Mouse (Mus musculus) stomach, embryonic 16.5 days (tissue): ENCODE data around the gene Praf2. TPM values are rescaled to one million over a fixed set of nuclear protein-coding genes. Genes with fewer than 3 reads are reported as not detected.

Source experiments
- ATAC-seq: fragments of 200-750 bp; cut with Nextera tagmentation; 2 replicates; pipeline ENCODE4 v1.8.0; 2017; ENCODE audit warnings: moderate number of reproducible peaks, moderate TSS enrichment; ENCODE audit not compliant: insufficient read depth, low FRiP score
- H3K27ac ChIP-seq: fragments of 300-500 bp; sonication (generic); 2 replicates; pipeline ENCODE4 v1.5.1; 2014; ENCODE audit warnings: low read length
- H3K27me3 ChIP-seq: fragments of 300-500 bp; sonication (generic); 2 replicates; pipeline ENCODE4 v1.6.1; 2014; ENCODE audit warnings: low read length, control low read depth, mixed read lengths; ENCODE audit not compliant: control insufficient read depth, insufficient read depth
- H3K36me3 ChIP-seq: fragments of 300-500 bp; sonication (generic); 2 replicates; pipeline ENCODE4 v1.6.1; 2014; ENCODE audit warnings: low read length; ENCODE audit not compliant: control insufficient read depth, insufficient read depth
- H3K4me1 ChIP-seq: fragments of 300-500 bp; sonication (generic); 2 replicates; pipeline ENCODE4 v1.6.1; 2014; ENCODE audit warnings: low read length, control low read depth, mixed read lengths; ENCODE audit not compliant: control insufficient read depth, insufficient read depth
- H3K4me2 ChIP-seq: fragments of 300-500 bp; sonication (generic); 2 replicates; pipeline ENCODE4 v1.6.1; 2014; ENCODE audit warnings: low read depth, low read length, mixed read lengths
- H3K4me3 ChIP-seq: fragments of 300-500 bp; sonication (generic); replicated peaks from 2 replicates; pipeline ENCODE4 v1.5.1; 2014; ENCODE audit warnings: mild to moderate bottlenecking, low read length
- H3K9ac ChIP-seq: fragments of 300-500 bp; sonication (generic); 2 replicates; pipeline ENCODE4 v1.6.1; 2014; ENCODE audit warnings: low read length
- H3K9me3 ChIP-seq: fragments of 300-500 bp; sonication (generic); replicated peaks from 2 replicates; pipeline ENCODE4 v1.6.1; 2016; ENCODE audit warnings: low read length, control low read depth; ENCODE audit not compliant: control insufficient read depth
- WGBS: fragments of 180-500 bp; shearing (Covaris S2); extraction: QIAGEN DNeasy Blood & Tissue Kit; methylation state at CpG from one replicate; pipeline ENCODE4 v1.1.7; 2014; 5-methylcytosine and 5-hydroxymethylcytosine counted together
- polyA plus RNA-seq: library from polyadenylated mRNA; unstranded; fragments of >200 nt; fragmentation: Nextera tagmentation; extraction: Ambion mirVana; gene quantifications from 2 replicates; pipeline ENCODE4 v1.2.1, GENCODE M21; 2015

Praf2 gene
- polyA plus RNA-seq, 1 experiment from 2014 or later = 59.4 TPM

DNA sequence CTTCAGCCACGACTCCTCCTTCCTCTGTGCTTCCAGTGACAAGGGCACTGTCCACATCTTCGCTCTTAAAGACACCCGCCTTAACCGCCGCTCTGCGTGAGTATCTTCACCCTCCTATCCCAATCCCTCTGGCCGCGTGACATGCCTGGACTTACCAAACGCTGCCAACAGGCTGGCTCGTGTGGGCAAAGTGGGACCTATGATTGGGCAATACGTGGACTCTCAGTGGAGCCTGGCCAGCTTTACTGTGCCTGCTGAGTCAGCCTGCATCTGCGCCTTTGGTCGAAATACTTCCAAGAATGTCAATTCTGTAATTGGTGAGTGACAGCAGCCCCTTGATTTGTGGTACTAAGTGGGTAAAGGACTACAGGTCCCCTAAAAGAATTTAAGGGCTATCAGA lies 1.1 kb upstream of the Praf2 start:
- no peaks in the 10 kb centered on the region; the same call in none of the 2 replicates for H3K36me3 ChIP-seq
- no peak overlapping the region for H3K27ac ChIP-seq
- H3K4me1 ChIP-seq = peaks cover 4% of the 10 kb centered on the region; the same call in 1 of the 2 replicates
- H3K27me3 ChIP-seq = no peaks in the 10 kb centered on the region
- ATAC-seq = no peak
- H3K9ac ChIP-seq = no peak overlapping the region
- no peak overlapping the region for H3K4me3 ChIP-seq
- 89% methylated on average over 13 of the region's 13 CpGs for WGBS
- H3K9me3 ChIP-seq = no peaks in the 10 kb centered on the region
- no peak overlapping the region for H3K4me2 ChIP-seq

DNA sequence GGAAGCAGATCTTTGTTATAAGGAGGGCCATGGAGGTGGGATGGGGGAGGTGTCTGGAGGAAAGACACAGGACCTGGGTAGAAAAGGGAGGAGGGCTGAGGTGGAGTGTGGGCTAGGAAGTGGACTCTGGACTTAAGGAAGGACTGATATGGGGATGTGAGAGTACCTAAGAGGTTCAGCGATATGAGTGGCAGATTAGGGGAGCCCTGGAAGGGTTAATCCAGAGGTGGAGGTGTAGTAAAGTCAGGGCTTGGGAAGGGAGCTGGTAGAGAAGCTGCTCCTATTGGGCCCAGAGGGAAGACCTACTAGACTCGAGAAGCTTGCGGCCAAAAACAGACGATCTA lies 655 bp downstream of the Praf2 start:
- peak; percentile 7; the same call in 1 of the 2 replicates for ATAC-seq
- Histone ChIP-seq H3K4me2 (peak overlapping the region; percentile 53), H3K27me3 (no peaks in the 10 kb centered on the region), H3K9ac (peak overlapping the region; percentile 69), H3K9me3 (no peaks in the 10 kb centered on the region), H3K4me3 (peak overlapping the region; percentile 56), H3K36me3 (no peaks in the 10 kb centered on the region; the same call in none of the 2 replicates), H3K4me1 (no peaks in the 10 kb centered on the region), H3K27ac (no peak overlapping the region)
- WGBS = 30% methylated on average over 4 of the region's 4 CpGs

DNA sequence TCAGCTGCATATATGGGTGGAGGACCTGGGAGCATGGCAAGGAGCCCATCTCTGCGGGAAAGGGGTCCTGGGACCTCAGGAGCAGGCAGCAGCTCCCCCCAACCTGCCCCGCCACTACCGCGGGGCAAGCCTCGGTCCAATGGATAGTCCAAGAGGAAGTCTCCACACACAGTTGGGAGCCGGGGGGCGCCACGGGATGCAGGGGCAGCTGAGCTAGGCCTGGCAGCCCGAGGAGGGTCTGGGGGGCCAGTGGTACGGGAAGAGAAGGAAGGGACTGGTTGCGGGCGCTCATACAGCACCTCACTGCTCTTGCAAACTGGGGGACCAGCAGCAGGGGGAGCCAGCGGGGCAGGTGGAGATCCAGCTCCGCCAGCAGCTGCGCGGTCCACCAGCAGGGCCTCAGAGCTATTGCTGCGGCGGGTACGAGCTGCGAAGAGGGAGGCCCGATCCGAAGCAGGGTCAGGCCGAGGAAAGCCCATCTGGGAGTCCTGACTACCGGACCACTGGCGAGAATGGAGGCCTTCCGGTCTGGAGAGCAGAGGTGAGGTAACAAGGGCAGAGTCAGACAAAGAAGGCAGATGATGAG lies 5.4 kb downstream of the Praf2 start:
- no peaks in the 10 kb centered on the region; the same call in 1 of the 2 replicates for H3K36me3 ChIP-seq
- no peak overlapping the region for H3K4me3 ChIP-seq
- H3K4me1 ChIP-seq = no peaks in the 10 kb centered on the region
- no peak overlapping the region for H3K9ac ChIP-seq
- H3K4me2 ChIP-seq = no peak overlapping the region
- no peak for ATAC-seq
- no peaks in the 10 kb centered on the region for H3K27me3 ChIP-seq
- no peak overlapping the region for H3K27ac ChIP-seq
- WGBS = 39% methylated on average over 24 of the region's 26 CpGs
- no peaks in the 10 kb centered on the region for H3K9me3 ChIP-seq

DNA sequence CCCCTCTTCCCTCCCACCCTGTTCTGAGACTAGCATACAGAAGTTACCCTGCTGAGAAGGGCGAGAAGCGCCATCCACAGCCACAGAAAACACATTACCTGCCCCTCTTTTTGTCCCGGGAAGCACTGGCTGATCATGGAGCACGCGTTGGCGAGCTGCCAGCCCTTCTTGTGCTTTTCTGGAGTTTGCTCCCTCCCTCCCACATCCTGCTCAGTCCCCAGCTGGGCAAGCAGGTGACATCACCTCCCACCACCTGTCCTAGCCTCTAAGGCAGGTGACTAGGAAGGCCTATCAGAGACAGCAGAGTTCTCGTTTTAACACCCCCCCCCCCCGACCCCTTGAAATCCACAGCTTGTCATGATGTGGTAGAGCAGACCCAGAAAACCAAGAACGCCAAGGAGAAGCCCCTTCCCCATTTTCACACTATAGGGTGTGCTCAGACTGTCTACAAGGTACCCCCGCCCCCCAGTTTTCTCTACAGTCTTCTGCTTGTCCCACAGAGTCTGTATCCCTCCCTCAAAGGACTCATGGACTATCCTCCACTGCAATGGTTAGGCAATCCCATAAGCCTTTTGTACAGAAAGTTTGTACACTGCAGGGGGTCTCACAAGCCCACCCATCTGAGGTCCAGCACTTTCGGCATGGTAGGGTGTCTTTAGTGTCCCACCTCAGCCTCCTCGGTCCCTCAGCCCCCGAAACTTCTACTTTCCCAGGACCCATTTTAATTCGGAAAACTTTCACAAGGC lies 11.3 kb downstream of the Praf2 start:
- 51% methylated on average over 14 of the region's 14 CpGs for WGBS
- peak overlapping the region; percentile 29 for H3K4me2 ChIP-seq
- peak overlapping the region; percentile 14; the same call in 1 of the 2 replicates for H3K9ac ChIP-seq
- no peaks in the 10 kb centered on the region for H3K27me3 ChIP-seq
- H3K36me3 ChIP-seq = no peaks in the 10 kb centered on the region; the same call in 1 of the 2 replicates
- no peaks in the 10 kb centered on the region for H3K9me3 ChIP-seq
- H3K27ac ChIP-seq = peak overlapping the region; percentile 87
- peak overlapping the region; percentile 28 for H3K4me3 ChIP-seq
- peak; percentile 80 for ATAC-seq
- H3K4me1 ChIP-seq = no peaks in the 10 kb centered on the region

DNA sequence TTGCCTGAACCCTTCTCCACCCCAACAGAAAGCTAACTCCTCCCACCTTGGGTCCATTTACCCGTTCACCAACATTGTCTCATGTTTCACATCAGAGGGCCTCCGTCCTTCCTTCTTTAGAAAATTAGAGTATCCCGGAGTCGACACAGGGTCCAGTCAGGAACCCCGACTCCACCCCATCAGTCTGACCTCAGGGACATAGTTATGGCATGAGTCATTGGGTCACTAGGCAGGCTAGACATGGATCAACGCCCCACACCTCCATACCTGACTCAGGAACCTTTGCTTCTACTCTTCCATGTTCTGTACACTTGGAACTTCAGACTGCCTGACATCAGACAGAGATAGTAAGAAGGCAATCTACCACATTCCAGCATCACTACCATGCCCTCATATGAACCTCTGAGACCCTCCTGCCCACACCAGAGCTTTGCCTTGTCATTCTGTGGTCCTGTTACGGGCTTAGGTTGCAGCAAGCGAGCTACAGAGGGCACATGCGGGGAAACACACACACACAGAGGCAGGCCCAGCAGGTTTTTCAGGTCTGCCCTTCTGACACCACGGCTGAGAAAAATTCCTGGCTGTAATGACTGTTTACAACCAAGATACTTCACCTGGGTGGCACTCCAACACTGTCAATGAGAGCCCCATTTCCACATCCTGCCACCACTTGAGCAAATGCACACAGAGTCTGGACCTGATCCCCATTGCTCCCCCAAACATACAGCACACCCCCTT lies 12.0 kb downstream of the Praf2 start:
- H3K4me3 ChIP-seq = peak overlapping the region; percentile 33
- H3K9ac ChIP-seq = peak overlapping the region; percentile 7; the same call in 1 of the 2 replicates
- peak overlapping the region; percentile 29 for H3K4me2 ChIP-seq
- H3K27me3 ChIP-seq = no peaks in the 10 kb centered on the region
- no peaks in the 10 kb centered on the region for H3K9me3 ChIP-seq
- peak; percentile 78 for ATAC-seq
- 43% methylated on average over 10 of the region's 10 CpGs for WGBS
- H3K27ac ChIP-seq = peak overlapping the region; percentile 87
- no peaks in the 10 kb centered on the region for H3K4me1 ChIP-seq
- no peaks in the 10 kb centered on the region; the same call in 1 of the 2 replicates for H3K36me3 ChIP-seq

DNA sequence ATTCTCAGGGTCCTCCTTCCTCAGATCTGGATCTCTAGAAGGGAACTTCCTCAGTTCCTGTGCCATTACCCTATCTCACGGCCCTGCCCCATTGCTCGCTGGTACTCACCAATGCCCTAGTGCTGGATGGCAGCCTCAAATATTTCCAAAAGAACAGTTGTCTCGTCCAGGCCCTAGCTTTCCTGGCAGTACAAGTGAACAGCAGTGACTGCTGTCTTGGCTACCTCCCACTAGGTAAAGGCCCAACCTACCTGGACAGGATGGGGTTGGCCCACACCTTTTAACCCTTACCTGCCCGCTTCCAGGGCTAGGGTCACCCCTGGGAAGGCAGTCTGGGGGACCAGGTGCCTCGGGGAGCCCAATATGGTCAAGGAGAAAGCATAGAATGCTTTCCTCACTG lies 12.9 kb downstream of the Praf2 start:
- 57% methylated on average over 5 of the region's 5 CpGs for WGBS
- H3K4me3 ChIP-seq = peak overlapping the region; percentile 33
- H3K9ac ChIP-seq = peak overlapping the region; percentile 7; the same call in 1 of the 2 replicates
- H3K4me2 ChIP-seq = peak overlapping the region; percentile 27
- no peaks in the 10 kb centered on the region for H3K27me3 ChIP-seq
- no peaks in the 10 kb centered on the region for H3K9me3 ChIP-seq
- H3K4me1 ChIP-seq = no peaks in the 10 kb centered on the region
- peak; percentile 38; the same call in 1 of the 2 replicates for ATAC-seq
- no peaks in the 10 kb centered on the region for H3K36me3 ChIP-seq
- H3K27ac ChIP-seq = peak overlapping the region; percentile 87

DNA sequence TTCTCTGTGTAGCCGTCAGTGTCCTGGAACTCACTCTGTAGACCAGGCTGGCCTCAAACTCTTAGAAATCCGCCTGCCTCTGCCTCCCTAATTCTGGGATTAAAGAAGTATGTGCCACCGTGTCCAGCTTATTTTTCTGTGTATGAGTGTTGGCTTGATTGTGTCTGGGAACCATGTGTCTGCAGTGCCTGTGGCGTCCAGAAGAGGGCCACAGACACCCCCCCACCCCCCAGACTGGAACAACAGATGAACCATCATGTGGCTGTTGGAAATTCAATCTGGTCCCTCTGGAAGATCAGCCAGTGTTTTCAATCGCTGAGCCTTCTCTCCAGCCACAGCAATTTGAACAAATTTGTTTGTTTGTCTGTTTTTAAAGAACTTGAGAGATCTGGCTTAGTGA lies 15.2 kb downstream of the Praf2 start:
- Histone ChIP-seq H3K36me3 (no peaks in the 10 kb centered on the region), H3K4me1 (no peaks in the 10 kb centered on the region), H3K9ac (no peak overlapping the region), H3K4me2 (no peak overlapping the region), H3K9me3 (no peaks in the 10 kb centered on the region), H3K4me3 (no peak overlapping the region), H3K27ac (no peak overlapping the region), H3K27me3 (no peaks in the 10 kb centered on the region)
- no peak for ATAC-seq
- WGBS = 47% methylated on average over 5 of the region's 5 CpGs

DNA sequence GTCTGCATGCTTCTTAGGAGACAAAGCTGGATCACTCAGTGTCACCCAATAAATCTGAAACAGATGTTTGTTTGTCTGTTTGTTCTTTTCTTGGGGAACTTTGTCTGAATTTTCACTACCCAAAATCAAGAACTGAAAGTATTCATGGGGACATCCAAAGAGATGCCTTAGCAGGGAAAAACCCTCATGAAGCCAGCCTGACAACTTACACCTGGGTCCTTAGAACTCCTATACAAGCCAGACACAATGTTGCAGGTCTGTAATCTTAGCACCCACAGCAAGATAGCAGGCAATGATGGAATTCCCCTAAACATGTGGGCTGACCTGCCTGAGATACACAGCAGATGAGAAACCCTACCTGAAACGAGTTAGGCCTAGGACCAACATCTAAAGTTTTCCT lies 16.7 kb downstream of the Praf2 start:
- H3K9me3 ChIP-seq = no peaks in the 10 kb centered on the region
- H3K4me2 ChIP-seq = no peak overlapping the region
- no peak overlapping the region for H3K9ac ChIP-seq
- 58% methylated on average over 1 of the region's 1 CpGs for WGBS
- H3K4me1 ChIP-seq = no peaks in the 10 kb centered on the region; the same call in 1 of the 2 replicates
- no peak for ATAC-seq
- no peaks in the 10 kb centered on the region for H3K36me3 ChIP-seq
- no peak overlapping the region for H3K4me3 ChIP-seq
- H3K27ac ChIP-seq = no peak overlapping the region
- H3K27me3 ChIP-seq = no peaks in the 10 kb centered on the region

DNA sequence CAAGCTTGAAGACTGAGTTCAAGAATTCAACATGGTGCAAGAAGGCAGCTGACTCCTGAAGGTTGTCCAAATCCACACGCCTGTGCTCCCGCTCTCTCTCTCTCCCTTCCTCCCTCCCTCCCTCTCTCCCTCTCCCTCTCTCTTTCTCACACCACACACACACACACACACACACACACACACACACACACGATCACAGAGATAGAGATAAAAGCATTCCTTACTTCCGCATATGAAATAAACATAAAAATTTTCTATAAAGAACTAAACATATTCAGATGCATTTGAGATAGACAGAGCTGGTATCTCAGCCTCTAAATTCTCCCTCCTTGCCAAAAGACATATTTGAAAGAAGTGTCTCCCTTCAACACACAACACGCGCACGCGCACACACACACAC lies 17.2 kb downstream of the Praf2 start:
- Histone ChIP-seq H3K4me1 (no peaks in the 10 kb centered on the region; the same call in 1 of the 2 replicates), H3K36me3 (no peaks in the 10 kb centered on the region), H3K9ac (no peak overlapping the region), H3K4me2 (no peak overlapping the region), H3K27ac (no peak overlapping the region), H3K27me3 (no peaks in the 10 kb centered on the region), H3K9me3 (no peaks in the 10 kb centered on the region), H3K4me3 (no peak overlapping the region)
- ATAC-seq = no peak
- 69% methylated on average over 8 of the region's 8 CpGs for WGBS
